Comparison of ENCODE assay signal across 19 mouse cellular contexts in genomic region chr4:22891974-22892693, GRCm38 (mm10).
A peak's percentile ranks its signal among the peaks of the same experiment; 100 is the strongest.
DNase-seq lines count a peak whose midpoint lies in the region; ATAC-seq lines count a peak whose summit lies in the region.
"Had no signal": no experiment of that assay in that cellular context is flagged by ENCODE, and none has a peak within 500 bp of the region (broad histone marks: within the 10 kb centered on the region; RNA-seq: fewer than 3 reads in every experiment).

No protein-coding gene starts in this region.

- DNase-seq in embryo, embryonic 11 days: peak; percentile 13
- DNase-seq in embryo, embryonic 10 days (ENCODE audit: low spot score): no peak
- no peak for DNase-seq in cerebellum, postnatal 14 days
- no peak for DNase-seq in c-Kit-positive CD71-positive TER-119-positive erythroid progenitor cells, embryonic 14.5 days (ENCODE audit: low spot score)
- DNase-seq: adrenal gland, adult 8-10 months; gastrocnemius, postnatal 10 days; heart, postnatal 4 days; kidney, adult 11 months; kidney, postnatal 4 days; lung, adult 18-20 months; thymus, postnatal 4 days had no signal

- H3K36me3 ChIP-seq in hindbrain, embryonic 12.5 days: no peaks in the 10 kb centered on the region
- H3K36me3 ChIP-seq in hindbrain, embryonic 16.5 days (ENCODE audit: control insufficient read depth, insufficient read depth, low read length): no peaks in the 10 kb centered on the region
- no peaks in the 10 kb centered on the region for H3K36me3 ChIP-seq in hindbrain, embryonic 13.5 days
- H3K36me3 ChIP-seq in neural tube, embryonic 14.5 days (ENCODE audit: control insufficient read depth, insufficient read depth, low read length): no peaks in the 10 kb centered on the region
- H3K36me3 ChIP-seq: heart, embryonic 12.5 days; limb, embryonic 15.5 days had no signal

- ATAC-seq in hindbrain, embryonic 12.5 days (ENCODE audit: low FRiP score): 0 out of 2 replicates have a peak, but pooled peaks have one; percentile 50
- ATAC-seq in hindbrain, embryonic 16.5 days: no peak
- peak; percentile 49; the same call in 1 of the 2 replicates for ATAC-seq in hindbrain, embryonic 13.5 days (ENCODE audit: low FRiP score)
- ATAC-seq in neural tube, embryonic 14.5 days (ENCODE audit: low read depth): peak; percentile 82

- H3K9me3 ChIP-seq in hindbrain, embryonic 12.5 days (replicated peaks): no peaks in the 10 kb centered on the region
- no peaks in the 10 kb centered on the region for H3K9me3 ChIP-seq in hindbrain, embryonic 16.5 days (ENCODE audit: control insufficient read depth, low read length)
- no peaks in the 10 kb centered on the region for H3K9me3 ChIP-seq in hindbrain, embryonic 13.5 days
- H3K9me3 ChIP-seq in neural tube, embryonic 14.5 days (ENCODE audit: control insufficient read depth, low read length): no peaks in the 10 kb centered on the region
- H3K9me3 ChIP-seq: heart, embryonic 12.5 days had no signal

- 34% methylated on average over 3 of the region's 3 CpGs for WGBS in hindbrain, embryonic 12.5 days
- WGBS in hindbrain, embryonic 16.5 days: 42% methylated on average over 3 of the region's 3 CpGs
- 27% methylated on average over 3 of the region's 3 CpGs for WGBS in hindbrain, embryonic 13.5 days
- WGBS in neural tube, embryonic 14.5 days: 25% methylated on average over 3 of the region's 3 CpGs

- no peak overlapping the region for H3K4me3 ChIP-seq in hindbrain, embryonic 12.5 days
- no peak overlapping the region for H3K4me3 ChIP-seq in hindbrain, embryonic 16.5 days (ENCODE audit: low read length)
- H3K4me3 ChIP-seq in hindbrain, embryonic 13.5 days: no peak overlapping the region
- H3K4me3 ChIP-seq in neural tube, embryonic 14.5 days (ENCODE audit: low read depth, low read length): no peak overlapping the region
- H3K4me3 ChIP-seq: heart, embryonic 12.5 days; limb, embryonic 15.5 days; myocyte had no signal

- H3K4me2 ChIP-seq in hindbrain, embryonic 12.5 days (replicated peaks): no peak overlapping the region
- no peak overlapping the region for H3K4me2 ChIP-seq in hindbrain, embryonic 16.5 days (ENCODE audit: low read length)
- no peak overlapping the region for H3K4me2 ChIP-seq in hindbrain, embryonic 13.5 days
- H3K4me2 ChIP-seq in neural tube, embryonic 14.5 days (ENCODE audit: low read depth, low read length): no peak overlapping the region
- H3K4me2 ChIP-seq: heart, embryonic 12.5 days; limb, embryonic 15.5 days had no signal

- peak overlapping the region; percentile 44 for H3K27ac ChIP-seq in hindbrain, embryonic 12.5 days
- H3K27ac ChIP-seq in hindbrain, embryonic 16.5 days (ENCODE audit: low read depth, low read length): no peak overlapping the region
- no peak overlapping the region for H3K27ac ChIP-seq in hindbrain, embryonic 13.5 days
- H3K27ac ChIP-seq in neural tube, embryonic 14.5 days (ENCODE audit: low read depth, low read length): peak overlapping the region; percentile 25; the same call in 1 of the 2 replicates
- H3K27ac ChIP-seq: limb, embryonic 15.5 days; macrophage had no signal

- no peak overlapping the region for H3K9ac ChIP-seq in hindbrain, embryonic 12.5 days
- no peak overlapping the region for H3K9ac ChIP-seq in hindbrain, embryonic 16.5 days (ENCODE audit: low read depth, low read length)
- no peak overlapping the region for H3K9ac ChIP-seq in hindbrain, embryonic 13.5 days
- H3K9ac ChIP-seq in neural tube, embryonic 14.5 days (replicated peaks; ENCODE audit: low read depth, low read length): no peak overlapping the region
- H3K9ac ChIP-seq: heart, embryonic 12.5 days; limb, embryonic 15.5 days had no signal

- no peaks in the 10 kb centered on the region for H3K27me3 ChIP-seq in hindbrain, embryonic 12.5 days
- no peaks in the 10 kb centered on the region for H3K27me3 ChIP-seq in hindbrain, embryonic 16.5 days (replicated peaks; ENCODE audit: control insufficient read depth, insufficient read depth, low read length)
- no peaks in the 10 kb centered on the region for H3K27me3 ChIP-seq in hindbrain, embryonic 13.5 days
- H3K27me3 ChIP-seq in neural tube, embryonic 14.5 days (ENCODE audit: control insufficient read depth, insufficient read depth, low read length): no peaks in the 10 kb centered on the region
- H3K27me3 ChIP-seq: heart, embryonic 12.5 days; limb, embryonic 15.5 days had no signal

- H3K4me1 ChIP-seq in hindbrain, embryonic 12.5 days: peaks cover 4% of the 10 kb centered on the region
- H3K4me1 ChIP-seq in hindbrain, embryonic 16.5 days (ENCODE audit: control insufficient read depth, insufficient read depth, low read depth, low read length): no peaks in the 10 kb centered on the region
- H3K4me1 ChIP-seq in hindbrain, embryonic 13.5 days (replicated peaks): peaks cover 4% of the 10 kb centered on the region; the same call in 1 of the 2 replicates
- no peaks in the 10 kb centered on the region for H3K4me1 ChIP-seq in neural tube, embryonic 14.5 days (ENCODE audit: control insufficient read depth, insufficient read depth, low read length)
- H3K4me1 ChIP-seq: heart, embryonic 12.5 days; limb, embryonic 15.5 days had no signal

Comparison
In these comparisons a context has a peak if more than half of its experiments do, and no peak if none do; other contexts are left out.
1. H3K27ac ChIP-seq: peak in hindbrain, embryonic 12.5 days (single experiment) and neural tube, embryonic 14.5 days (single experiment); none in hindbrain, embryonic 16.5 days (single experiment) and hindbrain, embryonic 13.5 days (single experiment).